Mouse (Mus musculus): Measurements from ENCODE around the gene Klhl8. TPM values are rescaled to one million over a fixed set of nuclear protein-coding genes. Genes with fewer than 3 reads are reported as not detected.

Gene Klhl8
- polyA plus RNA-seq, 1 experiment from 2014 or later: 18.2 TPM

Other genes starting within 250 kb of the Klhl8 start
- 6.9 and 7.1 TPM in 2 replicates for gene Aff1, start 218.9 kb downstream of the Klhl8 start, polyA plus RNA-seq (2015; fragmentation: Nextera tagmentation; extraction: Ambion mirVana)
- 0.45 TPM in 1 of 2 replicates, not detected in the other for gene Hsd17b13, start 66.2 kb upstream of the Klhl8 start, polyA plus RNA-seq (2015; fragmentation: Nextera tagmentation; extraction: Ambion mirVana)
- 3.8 and 4.0 TPM in 2 replicates for gene Hsd17b11, start 110.7 kb upstream of the Klhl8 start, polyA plus RNA-seq (2015; fragmentation: Nextera tagmentation; extraction: Ambion mirVana)
- gene Nudt9, start 135.0 kb upstream of the Klhl8 start, polyA plus RNA-seq (2015; fragmentation: Nextera tagmentation; extraction: Ambion mirVana): 58.9 and 62.7 TPM in 2 replicates
- gene Gm17660, start 166.3 kb upstream of the Klhl8 start, polyA plus RNA-seq (2015; fragmentation: Nextera tagmentation; extraction: Ambion mirVana): 0.35 TPM in 1 of 2 replicates, not detected in the other
- 107 and 117 TPM in 2 replicates for gene Sparcl1, start 202.5 kb upstream of the Klhl8 start, polyA plus RNA-seq (2015; fragmentation: Nextera tagmentation; extraction: Ambion mirVana)